Mouse (Mus musculus): ENCODE measurements at regions not wholly inside any gene's neighbourhood (a gene's known extent, or its start where the extent isn't known, plus 50 kb on each side); places are given as distances from the start of the nearest gene placed in this dataset.
"Not testable (repeated sequence)": the region's sequence is repeated elsewhere in the genome, so short reads cannot be mapped to it uniquely, and the experiment has no call there.

DNA sequence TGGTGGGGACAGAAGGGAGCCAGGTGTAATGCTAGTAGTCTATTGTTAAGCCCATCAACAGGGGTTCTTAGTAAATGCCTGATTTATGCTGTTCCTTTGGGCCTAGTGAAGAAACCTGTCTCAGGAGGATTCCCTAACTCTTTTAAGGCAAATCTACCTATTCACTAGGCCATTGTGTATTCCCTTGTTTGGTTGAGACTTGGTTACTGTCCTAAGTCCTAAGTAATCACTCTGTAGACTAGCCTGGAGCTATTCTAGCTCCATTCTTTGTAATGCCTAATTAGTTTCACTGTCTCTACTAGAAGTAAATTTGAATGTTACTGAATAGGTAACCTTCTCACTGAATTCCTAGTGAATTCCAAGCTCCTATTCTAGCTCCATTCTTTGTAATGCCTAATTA is 948.2 kb upstream of the Fam98a start:
- not testable (repeated sequence) for TF ChIP-seq CTCF (IDR thresholded peaks at IDR 0.05; ENCODE audit: low read depth, low read length); POLR2A (IDR thresholded peaks at IDR 0.05; ENCODE audit: insufficient read depth, low read length)
- TF ChIP-seq EP300 (IDR thresholded peaks at IDR 0.05; ENCODE audit: insufficient read depth, low read depth, low read length): 0 out of 2 replicates have a peak, but pooled peaks have one; percentile 9
